Mouse (Mus musculus) cerebellum, adult 18-20 months (tissue): ENCODE results near the gene Dapk2.

Experiments used
- DNase-seq, 2 experiments: peaks; one replicate each; pipeline ENCODE4 v3.0.0; 2021

Dapk2 gene

DNA sequence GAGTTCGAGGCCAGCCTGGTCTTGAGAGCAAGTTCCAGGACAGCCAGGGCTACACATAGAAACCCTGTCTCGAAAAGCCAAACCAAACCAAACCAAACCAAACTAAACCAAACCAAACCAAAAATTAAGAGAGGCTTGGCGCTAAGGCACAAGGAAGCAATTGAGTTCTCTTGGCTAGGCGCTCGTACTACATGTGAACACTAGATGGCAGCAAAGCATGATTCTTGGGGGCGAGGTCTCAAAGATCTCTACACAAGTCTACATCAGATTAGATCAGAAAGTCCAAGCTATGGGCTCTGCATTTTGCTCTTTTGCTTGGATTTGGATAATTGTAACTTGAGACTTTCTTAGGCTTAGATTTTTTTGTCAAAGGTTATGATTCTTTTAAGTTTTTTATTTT lies 13.8 kb upstream of the Dapk2 start:
- DNase-seq: peak; percentile 79

DNA sequence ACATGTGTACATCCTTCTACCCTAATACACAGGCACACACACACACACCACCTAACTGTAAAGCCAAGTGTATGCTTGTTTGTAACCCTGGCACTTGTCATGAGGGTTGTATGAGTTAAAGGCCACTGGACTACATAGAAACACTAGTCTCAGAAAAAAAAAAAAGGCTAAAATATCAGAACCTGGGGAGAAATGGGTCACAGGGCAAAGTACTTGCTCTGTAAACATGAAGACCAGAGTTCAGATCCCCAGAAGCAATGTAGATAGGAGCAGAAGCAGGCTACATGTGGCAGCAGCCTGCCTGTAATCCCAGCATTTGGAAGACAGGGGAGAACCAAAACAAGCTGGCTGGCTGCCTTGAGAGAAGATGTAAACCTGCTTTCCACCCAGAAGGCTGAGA lies 11.9 kb upstream of the Dapk2 start:
- DNase-seq: no peak

DNA sequence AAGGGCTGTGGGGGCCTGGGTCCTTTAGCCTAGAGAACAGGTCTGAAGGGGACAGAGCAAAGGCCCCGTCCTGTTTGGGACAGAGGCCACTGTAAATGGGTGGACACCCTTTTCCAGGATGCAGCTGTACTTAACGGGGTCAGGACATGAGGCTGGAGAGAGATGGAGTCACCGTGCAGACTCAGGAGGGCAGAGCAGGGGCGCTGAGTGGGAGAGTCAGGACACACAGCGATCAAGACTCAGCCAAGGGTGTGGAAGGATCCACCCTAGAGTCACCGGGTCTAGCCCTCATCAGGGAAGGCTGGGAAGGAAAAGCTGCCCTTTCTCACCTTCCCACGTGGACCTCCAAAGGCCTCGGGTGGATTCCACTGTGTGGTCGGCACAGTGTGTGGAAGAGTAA lies 6.0 kb upstream of the Dapk2 start:
- DNase-seq: no peak

DNA sequence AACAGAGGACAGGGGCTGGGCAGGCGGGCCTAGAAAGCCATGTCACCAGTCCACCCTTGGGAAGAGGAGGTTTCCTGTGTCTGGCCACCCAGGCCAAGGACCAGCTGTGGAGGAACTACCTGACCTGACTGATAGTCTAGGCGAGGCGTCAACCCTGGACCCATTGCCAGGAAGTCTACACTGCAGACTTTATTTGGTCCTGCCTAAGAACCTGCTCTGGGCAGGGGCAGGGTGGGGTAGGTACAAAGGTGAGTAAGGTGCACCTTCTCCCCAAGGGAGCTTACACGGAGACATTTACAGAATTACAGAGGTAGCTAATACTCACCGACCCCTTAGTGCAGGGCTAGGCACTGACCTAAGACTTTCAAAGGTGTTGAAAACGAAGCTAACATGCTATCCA lies 4.4 kb upstream of the Dapk2 start:
- no peak for DNase-seq

DNA sequence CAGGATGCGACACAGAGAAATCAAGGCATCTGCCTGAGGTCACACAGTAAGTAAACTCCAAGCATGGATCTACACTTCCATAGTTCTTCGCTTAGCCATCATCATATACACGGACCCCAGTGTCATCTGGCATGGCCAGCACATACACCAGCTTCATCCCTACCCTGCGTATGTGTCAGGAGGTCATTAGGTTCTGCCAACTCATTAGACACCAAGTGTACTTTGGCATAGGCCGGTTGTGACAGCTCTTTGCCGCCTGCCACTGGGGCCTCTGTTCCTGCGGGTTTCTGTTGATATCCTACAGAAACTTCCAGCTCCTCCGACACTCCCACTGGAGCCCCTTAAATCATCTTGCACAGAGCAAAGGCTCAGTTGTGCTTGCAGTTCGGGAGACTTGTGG lies 4.0 kb upstream of the Dapk2 start:
- no peak for DNase-seq

DNA sequence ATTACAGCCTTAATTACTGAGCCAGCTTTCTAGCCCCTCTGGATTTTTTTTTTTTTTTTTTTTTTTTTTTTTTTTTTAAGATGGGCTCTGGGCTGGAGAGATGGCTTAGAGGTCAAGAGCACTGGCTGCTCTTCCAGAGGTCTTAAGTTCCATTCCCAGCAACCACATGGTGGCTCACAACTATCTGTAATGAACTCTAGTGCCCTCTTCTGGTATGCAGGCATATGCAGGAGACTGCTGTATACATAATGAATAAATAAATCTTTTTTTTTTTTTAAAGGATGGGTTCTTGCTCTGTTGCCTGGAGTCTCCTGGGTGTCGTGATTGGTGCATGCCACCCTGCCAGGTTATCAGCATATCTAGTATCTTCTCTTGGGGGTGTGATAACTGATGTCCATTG lies 2.5 kb upstream of the Dapk2 start:
- no peak for DNase-seq

DNA sequence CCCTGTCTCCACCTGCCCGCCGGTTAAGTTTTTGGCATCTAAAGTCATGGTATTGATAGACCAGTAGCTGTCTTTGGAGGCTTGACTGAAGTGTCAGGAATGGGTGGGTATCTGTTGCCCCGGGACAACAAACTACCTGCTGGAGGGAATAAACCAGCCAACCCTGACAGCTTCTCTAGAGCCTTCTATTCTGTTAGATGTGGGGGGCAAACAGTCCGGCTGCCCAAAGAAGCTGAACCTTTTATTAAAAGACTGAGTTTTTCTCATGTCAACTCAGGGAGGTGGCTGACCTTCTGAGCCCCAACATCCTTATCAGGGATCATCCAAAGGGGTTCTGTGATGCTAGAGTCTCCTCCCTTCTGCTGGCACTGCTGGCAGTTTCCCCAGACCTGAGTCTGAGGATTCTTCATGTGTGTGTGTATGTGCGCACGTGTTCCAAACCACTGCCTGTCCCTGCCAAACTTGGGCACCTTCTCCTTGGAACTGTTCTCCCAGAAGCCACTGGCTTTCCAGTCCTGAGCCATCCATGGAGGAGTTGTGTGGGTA lies 935 bp downstream of the Dapk2 start:
- DNase-seq: no peak

DNA sequence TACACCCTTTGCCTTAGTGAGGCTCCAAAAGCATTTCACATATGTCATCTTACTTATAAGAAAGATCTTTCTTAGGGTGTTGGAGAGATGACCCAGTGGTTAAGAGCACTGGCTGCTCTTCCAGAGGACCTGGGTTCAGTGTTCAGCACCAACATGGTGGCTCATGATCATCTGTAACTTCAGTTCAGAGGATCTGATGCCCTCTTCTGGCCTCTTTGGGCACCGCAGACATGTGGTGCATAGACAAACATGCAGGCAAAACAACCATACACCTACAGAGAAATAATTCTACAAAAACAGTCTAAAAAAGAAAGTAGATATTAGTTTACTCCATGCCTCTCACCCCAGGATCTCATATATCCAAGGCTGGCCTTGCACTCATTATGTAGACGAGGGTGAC lies 2.1 kb downstream of the Dapk2 start:
- DNase-seq: no peak

DNA sequence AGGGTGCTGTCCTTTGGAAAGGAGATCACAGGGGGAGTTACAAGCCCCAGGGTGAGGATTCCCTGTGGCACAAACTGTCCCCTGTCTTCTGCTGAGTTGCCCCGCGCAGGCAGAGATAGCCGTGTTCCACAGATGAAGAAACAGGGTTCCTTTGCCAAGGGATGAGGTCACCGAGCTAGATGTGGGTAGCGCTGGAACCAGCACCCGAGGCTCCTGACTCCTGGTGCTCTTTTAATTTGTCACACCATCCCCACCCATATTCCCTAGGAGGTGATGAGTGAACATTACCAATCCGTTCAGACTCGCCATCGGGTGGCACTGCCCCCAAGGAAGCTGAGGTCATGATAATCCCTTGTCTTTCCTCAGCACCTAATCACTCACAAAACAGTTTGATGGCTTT lies 5.0 kb downstream of the Dapk2 start:
- DNase-seq: no peak

DNA sequence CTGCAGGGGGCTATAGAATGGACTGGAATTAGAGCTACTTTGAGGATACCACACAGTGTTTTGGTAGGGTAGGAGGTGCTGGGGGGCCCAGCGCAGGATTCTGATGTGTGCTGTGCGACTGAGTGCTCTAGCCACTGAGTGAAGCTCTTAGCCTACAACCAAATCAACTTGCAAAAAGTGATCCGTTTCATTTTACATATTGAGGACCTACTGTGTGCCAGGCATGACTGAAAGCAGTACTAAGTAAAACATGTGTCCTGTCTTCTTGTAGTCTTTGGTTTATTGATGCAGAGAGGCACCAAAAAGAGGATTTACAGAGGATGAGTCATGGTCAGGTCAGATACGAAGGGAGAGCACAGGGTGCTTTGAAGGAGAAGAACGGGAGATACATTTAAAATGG lies 9.2 kb downstream of the Dapk2 start:
- DNase-seq: no peak

DNA sequence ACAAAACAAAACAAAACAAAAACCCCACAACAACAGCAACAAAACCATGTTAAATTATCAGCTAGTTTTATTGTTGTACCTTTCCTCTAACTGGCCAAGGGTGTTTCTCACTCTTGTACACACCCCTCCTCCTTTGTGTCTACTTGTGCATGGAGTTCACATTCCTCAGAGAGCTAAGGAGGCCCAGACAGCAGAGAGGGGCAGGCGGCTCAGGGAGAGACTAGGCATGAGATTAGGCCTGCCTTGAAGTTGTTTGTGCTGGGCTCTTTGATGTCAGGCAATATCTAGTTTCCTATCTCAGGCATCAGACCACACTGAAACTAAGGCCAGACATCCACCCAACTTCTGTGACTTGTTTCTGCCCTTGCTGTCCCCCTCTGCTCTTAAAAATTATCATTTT lies 10.2 kb downstream of the Dapk2 start:
- no peak for DNase-seq

DNA sequence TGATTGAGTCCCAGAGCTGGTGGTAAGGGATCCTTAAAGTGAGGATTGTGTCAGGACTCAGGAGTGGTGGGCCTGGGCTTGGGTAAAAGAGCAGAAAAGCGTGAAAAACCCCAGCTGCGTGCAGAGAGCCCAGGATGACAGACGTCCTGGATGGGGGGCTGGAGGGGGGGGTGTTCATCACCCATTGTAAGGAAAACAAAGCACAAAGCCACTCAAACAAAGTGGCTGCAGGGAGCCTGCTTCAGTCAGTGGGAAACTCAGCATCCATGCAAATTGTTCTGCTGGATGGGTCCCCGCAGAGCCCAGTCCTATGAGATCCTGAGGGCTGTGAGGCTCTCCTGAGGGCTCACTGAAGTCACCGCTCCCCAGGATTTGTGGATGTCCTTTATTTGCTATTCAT lies 12.5 kb downstream of the Dapk2 start:
- no peak for DNase-seq

DNA sequence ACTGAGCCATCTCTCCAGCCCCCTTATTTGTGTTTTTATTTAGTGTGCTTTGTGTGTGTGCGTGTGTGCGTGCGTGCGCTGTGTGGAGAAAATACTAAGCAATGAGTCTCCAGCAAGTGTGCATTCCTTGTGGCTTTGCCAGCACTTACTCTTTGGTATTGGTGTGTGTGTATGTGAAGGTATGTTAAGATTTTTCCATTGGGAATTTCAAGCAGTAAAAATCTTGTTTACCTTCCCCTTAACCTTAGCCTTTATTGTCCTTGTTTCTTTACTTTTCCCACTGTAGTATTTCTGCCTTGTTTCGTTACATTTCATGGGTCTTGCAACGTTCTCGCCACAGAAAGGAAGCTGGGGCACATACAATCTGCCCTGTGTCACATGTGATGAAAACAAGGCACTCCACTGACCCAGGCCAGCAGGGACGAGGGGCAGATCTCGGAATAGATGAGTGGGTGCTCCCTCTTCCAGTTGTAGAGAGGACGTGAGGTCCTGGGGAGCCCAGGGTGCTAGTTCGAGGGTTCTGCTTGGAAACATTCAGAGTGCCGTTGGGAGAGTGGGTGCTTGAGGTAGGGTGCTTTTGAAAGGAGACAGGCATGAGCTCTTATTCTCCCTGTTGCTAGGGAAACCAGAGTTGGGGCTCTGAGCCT lies 13.4 kb downstream of the Dapk2 start:
- no peak for DNase-seq

DNA sequence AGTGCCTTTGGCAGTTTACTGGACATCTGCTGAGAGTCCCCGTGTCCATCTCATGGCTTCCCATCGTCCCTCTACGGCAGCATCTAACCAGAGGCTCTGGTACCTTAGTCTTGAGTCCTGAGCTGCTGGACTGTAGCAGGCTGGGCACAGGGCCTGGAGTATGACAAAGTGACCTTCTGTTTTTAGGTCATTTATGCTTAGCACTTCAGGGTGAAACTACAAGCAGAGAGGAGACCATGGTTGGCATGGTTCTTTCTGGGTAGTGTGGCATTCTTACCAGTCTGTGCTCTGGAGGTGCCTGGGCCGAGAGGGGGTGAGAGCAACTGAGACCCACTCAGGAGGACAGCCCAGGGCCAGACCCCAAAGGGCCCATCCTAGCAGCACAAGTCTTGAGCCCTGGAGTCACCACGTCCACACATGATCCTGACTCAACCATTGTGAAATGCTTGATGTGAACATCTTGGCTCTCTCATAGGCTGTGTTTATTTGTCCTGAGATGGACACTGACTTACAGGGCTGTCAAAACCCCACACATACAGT lies 15.4 kb downstream of the Dapk2 start:
- no peak for DNase-seq

DNA sequence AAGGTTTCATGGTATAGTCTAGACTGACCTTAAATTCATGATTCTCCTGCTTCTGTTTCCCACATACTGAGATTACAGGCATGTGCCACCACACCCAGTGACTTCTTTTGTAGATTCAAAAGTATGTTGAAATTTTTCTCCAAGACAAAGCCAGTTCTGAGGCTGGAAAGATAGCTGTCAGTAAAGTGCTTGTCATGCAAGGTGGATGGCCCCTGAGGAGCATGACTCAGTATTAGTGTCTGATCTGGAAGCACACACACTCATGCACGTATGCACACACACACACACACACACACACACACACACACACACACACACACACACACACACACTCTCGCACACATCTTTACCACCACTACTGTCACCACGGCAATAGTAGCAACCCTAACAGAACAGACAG lies 17.0 kb downstream of the Dapk2 start:
- no peak for DNase-seq

DNA sequence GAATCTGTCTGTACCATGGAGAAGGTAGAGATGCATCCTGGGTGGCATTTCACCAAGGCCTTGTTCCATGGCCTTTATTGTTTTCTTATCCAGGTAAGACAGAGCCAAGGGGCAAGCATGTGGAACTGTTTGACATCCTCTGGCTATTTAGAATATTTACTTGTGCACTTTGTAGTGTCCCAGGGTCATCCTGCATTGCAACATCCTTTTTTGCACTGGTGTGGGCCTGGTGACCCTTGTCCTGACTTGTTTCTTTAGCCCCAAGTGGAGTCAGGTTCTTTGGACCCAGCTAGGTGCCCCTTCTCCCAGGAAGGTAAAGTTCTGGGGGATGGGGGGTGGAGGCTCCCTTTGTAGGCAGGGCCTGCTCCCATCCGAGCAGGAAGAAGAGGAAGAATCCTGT lies 20.0 kb downstream of the Dapk2 start:
- no peak for DNase-seq

DNA sequence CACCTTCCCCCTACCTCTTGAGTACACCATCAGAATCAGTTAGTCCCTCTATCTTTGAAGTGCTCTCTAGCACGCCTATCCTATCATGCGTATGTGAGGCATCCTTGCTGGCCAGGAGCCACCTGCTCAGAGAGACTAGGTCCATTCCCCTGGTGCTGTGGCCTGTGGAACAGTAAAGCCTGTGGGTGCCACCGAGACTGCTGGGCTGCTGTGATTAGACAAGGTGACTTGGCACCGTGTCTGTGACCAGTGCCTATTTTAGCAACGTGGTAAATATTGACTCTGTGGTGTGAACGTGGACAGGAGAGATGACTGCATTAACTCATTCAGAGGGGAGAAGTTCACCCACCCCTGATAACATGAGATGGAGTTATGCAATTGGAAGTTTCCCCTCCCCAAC lies 21.8 kb downstream of the Dapk2 start:
- DNase-seq: no peak

DNA sequence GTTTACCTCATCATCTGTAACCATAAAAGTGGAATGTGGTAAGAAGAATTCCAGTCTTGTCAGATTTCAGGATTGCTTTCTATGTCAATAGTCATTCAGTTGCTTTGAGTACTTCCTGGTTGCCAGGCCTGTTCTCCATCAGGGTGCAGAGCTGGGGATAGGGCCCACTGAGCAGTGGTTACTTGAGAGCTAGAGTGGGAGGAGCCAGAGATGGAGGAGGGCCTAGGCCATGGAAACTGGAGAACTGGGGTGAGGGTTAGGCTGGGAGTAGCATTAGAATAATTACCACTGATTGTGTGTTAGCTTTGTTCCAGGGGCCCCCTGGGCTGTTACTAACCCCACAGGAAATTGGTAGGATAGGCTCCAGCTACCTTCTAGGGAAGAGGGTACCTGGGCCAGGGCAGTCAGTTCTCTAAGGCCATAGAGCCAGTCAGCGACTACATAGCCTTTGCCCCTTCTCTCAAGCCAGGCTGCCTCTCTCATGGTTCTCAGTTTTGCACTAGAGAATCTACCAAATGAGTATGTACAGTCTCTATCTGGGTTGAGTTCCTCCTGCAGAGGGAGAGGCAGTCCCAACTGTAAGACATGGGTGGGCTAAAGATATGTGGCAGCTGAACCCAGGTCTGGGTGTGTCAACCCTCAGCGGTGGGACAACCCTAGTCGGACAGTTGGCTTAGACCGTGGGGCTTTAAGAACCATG lies 23.3 kb downstream of the Dapk2 start:
- no peak for DNase-seq

DNA sequence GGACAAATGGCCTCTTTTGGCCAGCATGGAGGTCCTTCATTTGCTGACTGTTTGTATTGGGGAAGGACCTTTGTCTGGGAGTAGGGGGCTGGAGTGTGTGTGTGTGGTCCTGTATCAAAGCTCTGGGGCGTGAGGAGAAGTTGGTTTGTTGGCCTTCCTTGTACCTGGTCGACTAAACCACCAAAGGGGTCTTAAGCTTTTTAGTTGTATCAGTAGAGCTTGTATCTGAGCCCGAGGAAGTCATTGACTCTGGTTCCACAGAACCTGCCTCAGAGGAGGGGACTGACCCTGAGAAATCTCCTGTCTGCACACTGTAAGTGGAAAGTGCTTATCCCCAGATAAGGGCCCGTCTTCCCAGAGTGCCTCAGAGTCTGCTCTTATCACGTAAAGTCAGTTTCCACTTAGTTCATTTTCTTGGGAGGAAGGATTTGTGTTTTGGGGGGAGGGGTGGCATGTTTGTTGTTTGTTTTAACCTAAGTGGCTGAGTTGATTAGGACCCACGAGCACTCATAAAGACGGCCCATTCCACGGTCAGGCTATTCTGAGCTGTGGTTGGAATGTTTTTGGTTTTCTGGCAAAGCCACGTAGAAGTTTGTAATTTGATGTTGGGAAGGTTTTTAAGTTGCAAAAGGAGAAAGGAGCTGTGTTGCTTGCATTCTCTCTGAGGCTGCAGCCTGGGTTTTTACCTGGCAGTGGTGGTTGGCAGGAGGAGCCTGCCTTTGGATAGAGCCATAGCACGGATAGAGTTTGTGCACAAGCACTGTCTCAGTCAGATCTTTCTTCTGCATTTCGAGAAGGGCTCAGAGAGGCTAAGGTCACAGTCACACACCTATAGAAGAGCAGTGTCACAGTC lies 24.0 kb downstream of the Dapk2 start:
- no peak for DNase-seq

DNA sequence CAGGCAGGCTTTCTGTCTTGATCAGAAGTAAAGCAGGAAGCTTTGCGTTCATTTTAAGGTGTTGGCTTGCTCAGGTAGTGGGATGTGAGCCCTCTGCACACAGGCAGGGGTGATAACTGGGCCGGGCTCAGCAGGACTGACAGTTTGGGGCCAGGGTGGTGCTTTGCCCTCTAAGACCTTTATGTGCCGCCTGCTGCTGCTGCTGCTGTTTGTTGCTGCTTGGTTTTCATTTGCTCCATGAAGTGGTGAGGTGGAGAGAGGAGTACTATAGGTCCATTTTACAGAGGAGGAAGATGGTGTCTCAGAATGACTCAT lies 24.6 kb downstream of the Dapk2 start:
- DNase-seq: no peak

DNA sequence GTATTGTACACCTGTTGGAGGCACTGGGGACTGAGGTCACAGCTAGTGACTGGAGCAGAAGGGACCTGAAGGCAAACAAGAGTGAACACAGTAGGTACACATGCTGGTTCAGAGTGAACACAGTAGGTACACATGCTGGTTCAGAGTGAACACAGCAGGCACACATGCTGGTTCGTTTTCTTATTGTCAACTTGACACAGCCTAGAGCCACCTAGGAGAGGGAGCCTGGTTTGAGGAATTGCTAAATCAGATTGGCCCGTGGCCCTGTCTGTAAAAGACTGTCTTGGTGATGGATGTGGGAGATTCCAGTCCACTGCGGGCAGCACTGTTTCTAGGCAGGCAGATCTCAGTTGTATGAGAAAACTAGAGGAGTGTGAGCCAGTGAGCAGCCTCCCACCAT lies 25.0 kb downstream of the Dapk2 start:
- no peak for DNase-seq

DNA sequence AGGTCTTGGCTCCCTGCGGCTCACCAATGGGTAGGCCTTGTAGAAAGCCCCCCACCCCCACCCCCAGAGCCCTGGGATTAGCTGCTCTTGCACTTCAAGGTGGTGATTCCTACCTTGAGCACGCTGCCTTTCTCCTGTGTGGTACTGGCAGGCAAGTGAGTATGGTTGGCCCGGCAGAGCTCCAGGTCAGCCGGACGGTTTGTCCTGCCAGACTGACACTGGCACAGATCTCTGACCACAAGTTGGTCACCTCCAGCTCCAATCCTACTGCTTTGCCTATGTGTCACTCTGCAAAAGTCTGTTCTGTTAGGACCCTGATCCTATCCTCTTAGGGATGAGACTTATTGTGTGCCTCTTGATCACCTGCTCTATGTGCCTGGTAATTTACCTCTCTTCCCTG lies 26.5 kb downstream of the Dapk2 start:
- DNase-seq: peak in 1 of 2 experiments; percentile 29

DNA sequence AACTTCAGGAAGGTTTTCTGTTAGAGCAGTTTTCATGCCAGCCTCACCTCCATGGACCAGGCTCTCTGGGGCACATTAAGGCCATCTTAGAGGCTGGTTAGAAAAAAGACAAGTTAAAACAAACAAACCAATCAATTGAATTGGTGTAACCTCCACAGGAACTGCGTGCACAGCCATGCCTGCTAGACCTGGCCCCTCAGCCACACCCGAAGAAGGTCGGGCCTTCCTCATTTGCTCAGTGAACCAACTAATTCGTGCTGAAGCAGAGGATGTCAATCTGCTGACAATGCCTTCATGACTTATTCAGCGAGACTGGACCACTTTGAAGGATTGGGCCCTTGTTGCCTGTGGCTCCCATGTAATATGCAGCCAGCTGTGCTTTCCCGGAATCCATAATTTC lies 28.4 kb downstream of the Dapk2 start:
- DNase-seq: no peak

DNA sequence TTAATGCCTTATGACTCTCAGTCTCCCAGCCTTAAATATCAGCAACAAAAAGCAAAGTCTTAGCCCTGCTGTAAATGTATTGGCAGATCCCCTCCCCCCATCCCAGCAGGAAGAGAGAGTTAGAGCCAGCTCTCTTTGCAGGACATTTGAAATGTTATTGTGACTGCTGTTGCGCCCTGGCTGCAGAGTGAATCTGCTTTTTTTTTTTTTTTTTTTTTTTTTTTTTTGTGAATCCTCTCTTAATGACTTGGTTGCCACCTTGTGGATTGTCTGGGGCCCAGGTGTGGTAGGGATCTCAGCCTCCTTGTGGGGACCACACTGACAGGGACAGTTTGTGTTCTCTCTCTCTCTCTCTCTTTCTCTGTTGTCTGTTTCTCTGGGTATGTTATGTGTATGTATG lies 31.0 kb downstream of the Dapk2 start:
- DNase-seq: no peak
